Mouse (Mus musculus): ENCODE results near the gene Gm28230. TPM values are rescaled to one million over a fixed set of nuclear protein-coding genes. Genes with fewer than 3 reads are reported as not detected.

Gm28230 gene
- polyA plus RNA-seq, 1 experiment from 2014 or later, result 0.40 TPM

- WGBS, result 11% methylated on average over 4 of the region's 4 CpGs
Measured at GRCm38 (mm10) chr2:74685059-74685603, 41.4 kb upstream of the Gm28230 start.

GRCm38 (mm10) chr2:74686301-74686987 is 40.1 kb upstream of the Gm28230 start:
- H3K4me1 ChIP-seq, result peaks cover 16% of the 10 kb centered on the region
- peaks cover 92% of the 10 kb centered on the region for H3K27me3 ChIP-seq
- WGBS, result 5% methylated on average over 17 of the region's 17 CpGs
- no peaks in the 10 kb centered on the region for H3K36me3 ChIP-seq
- H3K27ac ChIP-seq (replicated peaks), result no peak overlapping the region
- no peak overlapping the region for H3K9ac ChIP-seq
- no peak overlapping the region for H3K4me2 ChIP-seq (replicated peaks)
- no peak overlapping the region for H3K4me3 ChIP-seq (replicated peaks)
- no peaks in the 10 kb centered on the region for H3K9me3 ChIP-seq (replicated peaks)
- no peak for ATAC-seq (ENCODE audit: insufficient number of reproducible peaks, low FRiP score, low TSS enrichment, low read depth)

More at GRCm38 (mm10) chr2:74685059-74685603, 41.4 kb upstream of the Gm28230 start:
- Histone ChIP-seq H3K27ac (replicated peaks) (no peak overlapping the region), H3K4me1 (peaks cover 16% of the 10 kb centered on the region), H3K27me3 (peaks cover 97% of the 10 kb centered on the region), H3K9me3 (replicated peaks) (no peaks in the 10 kb centered on the region), H3K4me3 (replicated peaks) (no peak overlapping the region), H3K9ac (no peak overlapping the region), H3K36me3 (no peaks in the 10 kb centered on the region), H3K4me2 (replicated peaks) (no peak overlapping the region)
- no peak for ATAC-seq (ENCODE audit: insufficient number of reproducible peaks, low FRiP score, low TSS enrichment, low read depth)

- WGBS, result 2% methylated on average over 27 of the region's 27 CpGs
- no peak overlapping the region for H3K9ac ChIP-seq
Measured at GRCm38 (mm10) chr2:74686988-74687697, 39.4 kb upstream of the Gm28230 start.

GRCm38 (mm10) chr2:74687698-74688555 is 38.6 kb upstream of the Gm28230 start:
- WGBS, result 2% methylated on average over 31 of the region's 31 CpGs

More at GRCm38 (mm10) chr2:74686988-74687697, 39.4 kb upstream of the Gm28230 start:
- ATAC-seq (ENCODE audit: insufficient number of reproducible peaks, low FRiP score, low TSS enrichment, low read depth), result no peak
- peaks cover 92% of the 10 kb centered on the region for H3K27me3 ChIP-seq
- H3K9me3 ChIP-seq (replicated peaks), result no peaks in the 10 kb centered on the region
- H3K27ac ChIP-seq (replicated peaks), result no peak overlapping the region
- peaks cover 9% of the 10 kb centered on the region for H3K4me1 ChIP-seq
- H3K4me3 ChIP-seq (replicated peaks), result no peak overlapping the region
- H3K36me3 ChIP-seq, result no peaks in the 10 kb centered on the region
- no peak overlapping the region for H3K4me2 ChIP-seq (replicated peaks)

GRCm38 (mm10) chr2:74688795-74689573 is 37.5 kb upstream of the Gm28230 start:
- H3K4me3 ChIP-seq (replicated peaks), result no peak overlapping the region
- no peaks in the 10 kb centered on the region for H3K9me3 ChIP-seq (replicated peaks)
- no peak overlapping the region for H3K4me2 ChIP-seq (replicated peaks)
- no peak for ATAC-seq (ENCODE audit: insufficient number of reproducible peaks, low FRiP score, low TSS enrichment, low read depth)
- H3K36me3 ChIP-seq, result no peaks in the 10 kb centered on the region
- peaks cover 92% of the 10 kb centered on the region for H3K27me3 ChIP-seq
- no peak overlapping the region for H3K27ac ChIP-seq (replicated peaks)
- 5% methylated on average over 12 of the region's 12 CpGs for WGBS
- H3K4me1 ChIP-seq, result no peaks in the 10 kb centered on the region
- no peak overlapping the region for H3K9ac ChIP-seq

More at GRCm38 (mm10) chr2:74687698-74688555, 38.6 kb upstream of the Gm28230 start:
- Histone ChIP-seq H3K9ac (no peak overlapping the region), H3K27me3 (peaks cover 92% of the 10 kb centered on the region), H3K9me3 (replicated peaks) (no peaks in the 10 kb centered on the region), H3K27ac (replicated peaks) (no peak overlapping the region), H3K4me2 (replicated peaks) (no peak overlapping the region), H3K4me1 (peaks cover under 1% of the 10 kb centered on the region), H3K36me3 (no peaks in the 10 kb centered on the region), H3K4me3 (replicated peaks) (no peak overlapping the region)
- no peak for ATAC-seq (ENCODE audit: insufficient number of reproducible peaks, low FRiP score, low TSS enrichment, low read depth)

- H3K27me3 ChIP-seq, result peaks cover 92% of the 10 kb centered on the region
- H3K9me3 ChIP-seq (replicated peaks), result no peaks in the 10 kb centered on the region
- 3% methylated on average over 24 of the region's 24 CpGs for WGBS
- H3K4me1 ChIP-seq, result no peaks in the 10 kb centered on the region
- ATAC-seq (ENCODE audit: insufficient number of reproducible peaks, low FRiP score, low TSS enrichment, low read depth), result no peak
- H3K4me2 ChIP-seq (replicated peaks), result no peak overlapping the region
- no peak overlapping the region for H3K27ac ChIP-seq (replicated peaks)
- H3K9ac ChIP-seq, result no peak overlapping the region
- no peaks in the 10 kb centered on the region for H3K36me3 ChIP-seq
- no peak overlapping the region for H3K4me3 ChIP-seq (replicated peaks)
Measured at GRCm38 (mm10) chr2:74689574-74690337, 36.8 kb upstream of the Gm28230 start.

GRCm38 (mm10) chr2:74690338-74690716 is 36.2 kb upstream of the Gm28230 start:
- H3K36me3 ChIP-seq, result no peaks in the 10 kb centered on the region
- peaks cover 92% of the 10 kb centered on the region for H3K27me3 ChIP-seq
- no peaks in the 10 kb centered on the region for H3K4me1 ChIP-seq
- no peak overlapping the region for H3K27ac ChIP-seq (replicated peaks)
- no peak overlapping the region for H3K4me2 ChIP-seq (replicated peaks)
- no peak overlapping the region for H3K4me3 ChIP-seq (replicated peaks)
- no peak for ATAC-seq (ENCODE audit: insufficient number of reproducible peaks, low FRiP score, low TSS enrichment, low read depth)
- 10% methylated on average over 8 of the region's 8 CpGs for WGBS
- H3K9ac ChIP-seq, result no peak overlapping the region
- no peaks in the 10 kb centered on the region for H3K9me3 ChIP-seq (replicated peaks)

GRCm38 (mm10) chr2:74691022-74691951 is 35.2 kb upstream of the Gm28230 start, which contains the start of gene Hoxd10:
TSS of gene Hoxd10 (plus strand) at chr2:74691924.
- no peaks in the 10 kb centered on the region for H3K36me3 ChIP-seq
- no peaks in the 10 kb centered on the region for H3K9me3 ChIP-seq (replicated peaks)
- peak within 1 kb of the TSS; percentile 16; the same call in 1 of the 2 replicates for H3K4me3 ChIP-seq (replicated peaks)
- H3K27me3 ChIP-seq, result peaks cover 94% of the 10 kb centered on the region
- H3K9ac ChIP-seq, result no peak within 1 kb of the TSS
- under 1% methylated on average over 56 of the region's 56 CpGs for WGBS
- no peaks in the 10 kb centered on the region for H3K4me1 ChIP-seq
- H3K27ac ChIP-seq (replicated peaks), result no peak within 1 kb of the TSS
- no peak within 1 kb of the TSS; the same call in 1 of the 2 replicates for H3K4me2 ChIP-seq (replicated peaks)
- no peak for ATAC-seq (ENCODE audit: insufficient number of reproducible peaks, low FRiP score, low TSS enrichment, low read depth)

All from embryonic facial prominence, embryonic 15.5 days (tissue).